Mouse (Mus musculus): ENCODE data around the gene Klf9.

The Klf9 gene

DNA sequence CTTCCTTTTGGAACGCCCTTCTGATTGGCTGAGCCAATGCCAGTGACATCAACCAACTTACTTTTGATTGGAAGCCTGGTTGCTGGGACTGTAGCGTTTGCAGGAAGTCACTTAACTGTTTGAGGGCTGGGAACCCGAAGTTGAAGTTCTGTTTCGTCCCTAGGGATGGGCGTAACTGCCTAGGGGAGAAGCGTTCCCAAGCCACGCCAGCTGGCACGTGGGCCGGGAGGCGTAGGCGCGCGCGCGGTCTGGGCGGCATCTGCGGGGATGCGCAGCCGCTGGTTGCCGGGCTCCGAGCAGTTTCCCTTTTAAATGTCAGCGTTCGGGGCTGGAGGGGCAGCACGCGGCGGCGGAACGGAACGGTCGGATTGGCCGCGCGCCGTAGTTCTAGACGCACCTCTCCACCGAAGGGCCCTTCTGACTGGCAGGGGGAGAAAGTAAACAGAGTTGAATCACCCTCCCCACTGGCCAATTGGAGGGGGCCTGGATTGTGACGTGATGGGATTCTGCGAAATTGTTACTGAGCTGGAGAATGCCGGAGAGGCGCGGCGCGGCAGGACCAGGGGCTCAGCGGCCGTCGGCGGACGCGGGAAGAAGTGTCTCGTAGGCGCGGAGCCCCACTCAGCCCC is at the start of gene Klf9:
Gene Klf9, plus strand, starts transcription at position 538 of the 629 bp plus-strand sequence.
- no peak for DNase-seq (ENCODE audit: low read depth, low spot score)

DNA sequence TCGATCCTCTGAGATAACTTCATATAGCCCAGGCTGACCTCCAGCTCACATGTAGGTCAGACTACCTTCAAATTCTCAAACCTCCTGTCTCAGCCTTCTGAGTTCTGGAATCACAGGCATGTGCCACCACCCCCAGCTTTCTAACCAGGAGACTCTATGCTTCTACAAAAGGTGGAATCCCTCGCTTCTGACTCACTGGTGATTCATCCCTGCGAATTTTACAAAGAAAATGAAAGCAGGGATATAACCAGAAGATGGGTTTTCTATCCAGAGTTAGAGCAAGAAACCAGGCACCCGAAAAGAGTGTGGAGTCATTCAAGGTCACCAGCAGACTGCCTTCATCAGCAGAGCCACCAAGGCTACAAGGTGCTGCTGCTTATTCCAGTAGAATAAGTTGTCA is 49.4 kb upstream of the Klf9 start:
- no peak for DNase-seq (ENCODE audit: low read depth, low spot score)

DNA sequence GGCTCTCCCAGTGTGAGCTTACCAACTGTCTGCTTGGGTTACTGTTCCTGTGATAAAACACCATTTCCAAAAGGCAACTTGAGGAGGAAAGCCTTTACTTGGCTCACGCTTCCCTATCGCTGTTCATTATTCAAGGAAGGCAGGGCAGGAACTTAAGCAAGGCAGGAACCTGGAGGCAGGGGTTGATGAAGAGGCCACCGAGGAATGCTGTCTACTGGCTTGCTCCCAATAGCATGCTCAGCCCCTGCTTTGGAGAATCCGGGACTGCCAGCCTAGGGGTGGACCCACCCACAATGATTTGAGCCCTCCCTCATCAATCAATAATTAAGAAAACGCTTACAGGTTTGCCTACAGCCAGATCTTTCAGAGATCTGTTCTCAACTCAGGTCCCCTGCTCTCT is 47.5 kb upstream of the Klf9 start:
- DNase-seq (ENCODE audit: low read depth, low spot score), result no peak

DNA sequence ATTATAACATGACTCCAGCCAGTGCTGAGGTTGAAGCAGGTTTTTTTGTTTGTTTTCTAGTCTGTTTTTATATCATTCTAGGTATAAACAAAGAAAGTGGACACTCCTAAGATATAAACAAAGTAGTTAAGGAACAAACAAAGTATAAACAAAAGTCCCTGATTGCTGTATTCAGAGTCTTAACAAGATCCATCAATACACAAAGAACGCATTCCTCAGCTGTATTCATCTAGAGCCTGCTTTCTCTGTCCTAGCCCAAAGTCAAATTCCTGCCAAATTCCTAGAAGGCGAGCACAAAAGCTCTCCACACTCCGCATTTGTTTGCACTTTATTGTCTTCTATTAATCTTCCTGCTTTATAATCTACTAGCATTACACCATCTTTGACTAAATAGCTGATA is 46.1 kb upstream of the Klf9 start:
- DNase-seq (ENCODE audit: low read depth, low spot score), result peak; percentile 68

DNA sequence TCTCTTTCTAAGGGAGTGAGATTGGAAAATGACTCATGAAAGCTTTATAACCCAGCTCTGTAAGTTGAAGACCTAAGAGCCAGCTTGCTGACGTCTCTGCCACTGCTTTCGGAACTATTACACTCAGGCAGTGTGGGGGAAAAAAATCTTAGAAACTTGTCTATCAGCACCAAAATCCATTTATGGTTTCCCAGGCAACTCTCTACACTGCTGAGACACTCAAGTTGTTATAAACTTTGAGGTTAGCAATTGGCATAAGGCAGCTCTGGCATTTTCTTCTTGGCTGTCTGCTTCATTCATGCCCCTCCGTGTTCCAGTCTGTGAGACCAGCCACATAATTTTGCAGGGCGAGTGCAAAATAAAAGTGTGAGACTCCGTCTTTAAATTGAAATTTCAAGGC is 34.2 kb upstream of the Klf9 start:
- DNase-seq (ENCODE audit: low read depth, low spot score), result no peak

DNA sequence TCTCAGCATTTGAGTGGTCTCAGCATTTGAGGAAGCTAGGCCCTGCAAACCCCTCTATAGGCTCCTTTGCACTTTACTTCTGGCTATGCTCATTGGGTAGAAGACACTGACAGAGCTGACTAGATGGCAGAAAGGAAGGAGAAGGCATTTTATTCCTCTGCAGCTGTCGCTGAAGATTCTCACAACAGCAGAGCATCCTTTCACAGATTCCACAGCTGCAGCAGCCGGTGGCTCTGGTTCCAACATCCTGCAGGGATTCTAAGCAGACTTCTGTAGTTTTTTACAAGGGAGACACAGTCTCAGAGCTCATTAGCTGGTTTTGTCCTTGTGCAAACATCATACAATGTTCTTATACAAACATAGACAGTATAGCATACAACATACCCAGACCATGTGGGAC is 33.7 kb upstream of the Klf9 start:
- no peak for DNase-seq (ENCODE audit: low read depth, low spot score)

DNA sequence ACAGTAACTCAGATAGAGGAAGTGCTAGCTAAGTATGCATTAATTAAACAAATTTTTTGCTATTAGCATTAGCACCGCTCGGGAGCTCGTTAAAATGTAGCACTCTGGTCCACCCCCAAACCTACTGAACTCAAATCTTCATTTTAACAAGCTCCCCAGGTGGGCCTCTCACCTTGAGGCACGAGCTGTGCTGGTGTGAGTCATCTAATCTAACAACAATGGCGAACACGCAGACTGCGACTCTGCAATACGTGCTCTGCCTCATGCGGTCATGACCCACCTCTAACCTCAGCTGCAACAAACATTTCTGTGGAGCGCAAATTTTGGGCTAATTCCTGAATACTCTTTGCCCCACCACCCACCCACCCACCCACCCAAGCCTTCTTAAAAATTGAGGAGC is 19.2 kb upstream of the Klf9 start:
- DNase-seq (ENCODE audit: low read depth, low spot score), result no peak

DNA sequence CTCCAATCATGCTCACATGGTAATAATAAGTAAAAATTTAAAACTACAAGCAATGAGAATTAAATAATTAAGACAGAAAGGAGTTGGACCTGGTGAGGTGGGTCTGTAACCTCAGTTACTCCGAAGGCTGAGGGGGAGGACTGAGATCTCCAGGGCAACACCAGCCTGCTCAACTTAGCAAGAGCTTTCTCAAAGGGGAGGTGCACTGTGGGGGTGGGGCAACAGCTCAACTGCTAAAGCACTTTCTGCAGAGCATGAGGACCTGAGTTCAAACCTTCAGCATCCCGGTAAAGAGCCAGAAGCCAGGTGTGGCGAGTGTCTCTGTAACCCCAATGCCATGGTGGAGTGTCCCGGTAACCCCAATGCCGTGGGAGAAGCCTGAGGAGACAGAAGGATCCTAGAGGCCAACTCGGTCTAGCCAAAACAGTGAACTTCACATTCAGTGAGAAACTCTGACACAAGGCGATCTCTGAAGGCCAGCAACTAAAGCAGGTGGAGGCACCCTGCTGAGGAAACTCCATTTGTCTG is 16.9 kb upstream of the Klf9 start:
- no peak for DNase-seq (ENCODE audit: low read depth, low spot score)

DNA sequence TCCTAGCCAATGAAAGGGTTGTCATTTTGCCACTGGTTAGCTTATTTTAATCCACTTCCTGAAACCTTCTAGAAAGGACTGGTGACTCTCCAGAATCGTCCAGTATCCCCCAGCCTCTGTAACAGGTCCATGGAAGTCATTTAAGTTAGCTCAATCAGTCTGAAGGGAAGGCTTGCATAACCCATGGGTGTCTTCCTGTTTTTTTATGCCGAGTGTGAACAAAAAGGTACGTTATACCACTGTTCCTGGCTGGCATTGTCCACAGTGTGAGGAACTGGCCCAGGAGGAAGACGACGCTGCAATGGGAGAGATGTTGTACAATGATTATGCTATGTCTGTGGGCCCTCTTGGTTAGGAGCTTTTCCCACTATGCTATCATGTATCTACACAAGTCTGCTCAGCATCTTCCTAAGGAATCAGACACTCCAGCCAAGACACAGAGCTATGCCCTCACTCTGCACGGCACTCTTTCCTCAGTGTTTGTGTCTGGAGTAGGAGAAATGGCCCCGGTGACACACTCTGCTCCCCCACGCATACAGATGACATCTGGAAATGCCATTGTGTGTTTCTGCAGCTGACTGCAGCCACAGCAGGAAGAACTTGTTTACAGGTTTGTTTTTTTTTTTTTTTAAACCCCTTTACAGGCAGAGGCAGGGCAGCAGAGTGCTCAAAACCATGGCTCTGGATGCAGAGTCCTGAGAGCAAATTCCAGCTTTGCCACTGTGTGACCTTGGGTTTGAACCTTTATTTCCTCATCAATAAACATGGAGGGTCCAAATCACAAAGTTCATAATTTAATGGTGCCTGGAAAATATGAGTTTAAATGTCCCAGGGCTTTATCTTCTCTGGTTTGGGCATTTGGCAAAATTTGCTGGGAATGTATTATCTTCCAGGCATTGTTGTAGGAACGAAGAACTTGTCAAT is 15.5 kb upstream of the Klf9 start:
- DNase-seq (ENCODE audit: low read depth, low spot score), result no peak

DNA sequence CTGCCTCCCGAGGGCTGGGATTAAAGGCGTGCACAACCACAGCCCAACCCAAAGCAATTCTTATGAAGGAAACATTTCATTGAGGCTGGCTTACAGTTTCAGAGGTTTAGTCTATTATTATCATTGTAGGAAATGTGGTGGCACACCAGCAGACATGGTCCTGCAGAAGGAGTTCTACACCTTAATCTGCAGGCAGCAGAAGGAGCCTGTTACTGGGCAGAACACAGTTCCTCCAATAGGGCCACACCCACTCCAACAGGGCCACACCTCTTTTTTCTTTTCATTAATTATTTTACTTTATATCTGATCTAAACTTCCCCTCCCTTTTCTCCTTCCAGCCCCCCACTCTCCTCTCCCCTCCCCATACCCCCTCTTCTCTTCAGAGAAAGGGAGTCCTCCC is 11.1 kb upstream of the Klf9 start:
- no peak for DNase-seq (ENCODE audit: low read depth, low spot score)

DNA sequence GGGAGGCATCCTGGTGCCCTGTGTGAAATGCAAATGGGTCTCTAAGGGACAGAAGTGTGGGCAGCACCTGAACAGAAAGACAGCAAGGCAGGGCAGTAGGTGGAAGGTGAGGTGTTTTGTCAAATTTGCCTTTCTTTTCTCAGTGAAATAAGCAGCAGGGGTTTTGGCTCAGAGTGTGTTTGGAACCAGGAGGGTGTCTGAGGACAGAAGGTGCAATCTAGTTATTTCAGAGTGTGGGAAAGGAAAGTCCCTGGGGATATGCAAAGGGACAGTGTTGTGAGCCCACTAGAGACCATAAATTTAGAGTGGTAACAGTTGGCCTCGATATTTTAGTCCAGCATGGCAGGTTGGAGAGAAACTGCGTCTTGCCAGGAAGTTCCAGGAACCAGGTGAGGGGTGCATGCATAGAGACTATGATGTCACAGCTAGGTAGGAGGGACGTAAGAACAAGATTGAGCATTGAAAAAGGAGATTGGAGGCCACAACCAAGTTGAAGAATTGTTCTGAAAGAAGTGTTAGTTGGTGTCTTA is 8.9 kb upstream of the Klf9 start:
- DNase-seq (ENCODE audit: low read depth, low spot score), result no peak

DNA sequence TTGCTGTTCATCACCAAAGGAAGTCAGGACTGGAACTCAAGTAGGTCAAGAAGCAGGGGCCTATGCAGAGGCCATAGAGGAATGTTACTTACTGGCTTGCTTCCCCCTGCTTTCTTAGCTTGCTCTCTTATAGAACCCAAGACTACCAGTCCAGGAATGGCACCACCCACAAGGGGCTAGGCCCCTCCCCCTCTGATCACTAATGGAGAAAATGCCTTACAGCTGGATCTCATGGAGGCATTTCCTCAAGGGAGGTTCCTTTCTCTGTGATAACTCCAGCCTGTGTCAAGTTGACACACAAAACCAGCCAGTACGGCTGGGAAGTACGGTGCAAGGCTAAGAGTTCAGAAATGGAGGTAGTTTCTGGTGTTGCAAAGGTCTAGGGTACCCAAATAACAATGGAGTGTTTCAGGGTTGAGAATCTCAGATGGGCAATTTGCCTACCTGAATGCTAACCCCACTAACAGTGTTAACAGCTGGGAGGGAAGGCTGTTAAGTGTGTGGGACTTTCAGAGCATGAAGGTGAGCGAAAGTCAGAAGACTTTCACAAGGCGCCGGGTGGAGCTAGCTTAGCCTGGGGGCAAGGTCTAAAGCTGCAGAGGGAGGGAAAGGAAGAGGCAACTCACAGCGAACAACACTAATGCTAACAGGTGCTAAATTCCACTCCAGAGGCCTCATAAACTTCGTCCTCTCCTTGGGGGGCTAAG is 8.2 kb upstream of the Klf9 start:
- DNase-seq (ENCODE audit: low read depth, low spot score), result no peak

DNA sequence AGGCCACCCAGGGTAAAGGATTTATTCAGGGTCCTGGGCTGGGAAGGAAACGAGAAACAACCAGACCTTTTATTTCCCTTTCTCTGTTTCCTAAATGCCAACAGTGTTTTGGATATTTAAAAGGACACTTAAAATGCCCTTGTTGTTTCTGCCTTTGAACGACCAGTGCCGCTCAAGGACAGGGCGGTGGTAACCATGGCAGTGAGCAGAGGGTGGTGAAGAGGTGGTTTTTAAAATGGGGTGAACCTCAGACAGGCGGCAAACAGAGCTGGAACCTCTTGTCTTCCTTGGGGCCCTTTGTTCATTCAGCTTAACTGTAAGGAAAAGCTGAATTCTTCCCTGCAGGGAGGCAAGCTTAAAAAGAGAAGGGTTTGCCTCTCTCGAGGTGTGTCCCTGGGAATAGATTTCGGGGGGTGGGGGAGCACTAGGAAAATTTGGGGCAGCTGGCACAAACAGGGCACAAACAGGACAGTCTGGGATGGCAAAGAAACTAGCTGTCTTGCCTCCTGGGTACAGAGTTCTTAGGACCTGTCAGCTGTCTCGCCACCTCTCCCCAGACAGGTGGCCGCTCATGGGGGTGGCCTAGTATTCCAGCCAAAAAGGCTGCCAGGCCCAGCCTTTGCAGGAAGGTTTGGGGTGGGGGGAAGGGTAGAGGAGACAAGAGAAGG is 7.5 kb upstream of the Klf9 start:
- no peak for DNase-seq (ENCODE audit: low read depth, low spot score)

DNA sequence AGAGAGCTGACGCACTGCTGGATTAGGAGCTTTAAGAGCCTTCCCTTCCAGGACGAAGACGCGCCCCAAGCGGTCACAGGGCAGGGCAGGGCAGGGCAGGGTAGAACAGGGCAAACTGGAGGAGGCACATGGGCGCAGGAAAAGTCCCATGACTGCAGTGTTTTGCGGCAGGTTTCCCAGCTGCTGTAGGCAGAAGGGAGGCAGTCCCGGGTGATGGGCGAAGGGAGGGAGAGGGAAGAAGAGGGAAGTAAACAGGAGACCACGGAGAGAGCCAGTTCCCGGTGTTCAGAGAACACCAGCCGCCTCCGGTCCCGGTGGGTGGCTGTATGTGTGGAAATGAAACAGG is 7.0 kb upstream of the Klf9 start:
- no peak for DNase-seq (ENCODE audit: low read depth, low spot score)

DNA sequence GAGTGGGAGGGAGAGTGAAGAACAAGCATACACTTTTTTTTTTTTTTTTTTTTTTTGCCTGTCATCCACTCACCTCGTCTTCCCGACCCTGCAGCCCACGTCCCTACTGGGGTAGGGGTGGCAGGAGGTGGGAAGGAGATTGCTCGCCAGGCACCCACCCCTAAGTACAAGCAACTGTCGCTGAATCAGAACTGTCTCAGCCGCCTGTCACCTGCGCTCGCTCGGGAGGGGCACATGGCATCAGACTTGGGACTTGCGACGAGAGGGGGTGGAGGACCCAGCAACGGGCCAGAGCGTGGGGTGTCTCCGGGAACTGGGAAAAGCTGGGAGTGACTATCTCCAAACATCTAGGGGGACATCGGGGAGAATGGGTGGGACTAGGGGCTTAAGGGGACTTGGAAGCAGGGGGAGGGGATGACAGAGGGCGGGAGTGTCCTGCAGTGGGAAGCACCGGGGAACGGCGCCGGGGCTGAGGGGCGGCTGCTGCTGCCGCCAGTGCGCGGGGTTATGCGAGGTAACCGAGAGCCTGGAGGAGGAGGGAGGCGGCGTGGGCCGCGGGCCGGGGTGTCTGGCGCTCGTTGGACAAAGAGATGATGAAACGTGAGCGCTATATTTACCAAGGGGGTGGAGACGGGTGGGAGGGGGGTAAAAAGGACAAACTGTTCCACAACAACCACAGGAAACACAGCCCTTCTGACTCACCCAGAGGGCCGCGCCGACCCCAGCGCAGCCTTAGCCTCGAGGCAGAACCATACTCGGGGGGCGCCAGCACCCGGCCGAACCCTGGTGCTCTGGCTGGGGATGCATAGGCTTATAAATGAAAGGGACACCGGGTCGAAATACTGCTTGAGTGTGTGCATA is 6.4 kb upstream of the Klf9 start:
- DNase-seq (ENCODE audit: low read depth, low spot score), result no peak

DNA sequence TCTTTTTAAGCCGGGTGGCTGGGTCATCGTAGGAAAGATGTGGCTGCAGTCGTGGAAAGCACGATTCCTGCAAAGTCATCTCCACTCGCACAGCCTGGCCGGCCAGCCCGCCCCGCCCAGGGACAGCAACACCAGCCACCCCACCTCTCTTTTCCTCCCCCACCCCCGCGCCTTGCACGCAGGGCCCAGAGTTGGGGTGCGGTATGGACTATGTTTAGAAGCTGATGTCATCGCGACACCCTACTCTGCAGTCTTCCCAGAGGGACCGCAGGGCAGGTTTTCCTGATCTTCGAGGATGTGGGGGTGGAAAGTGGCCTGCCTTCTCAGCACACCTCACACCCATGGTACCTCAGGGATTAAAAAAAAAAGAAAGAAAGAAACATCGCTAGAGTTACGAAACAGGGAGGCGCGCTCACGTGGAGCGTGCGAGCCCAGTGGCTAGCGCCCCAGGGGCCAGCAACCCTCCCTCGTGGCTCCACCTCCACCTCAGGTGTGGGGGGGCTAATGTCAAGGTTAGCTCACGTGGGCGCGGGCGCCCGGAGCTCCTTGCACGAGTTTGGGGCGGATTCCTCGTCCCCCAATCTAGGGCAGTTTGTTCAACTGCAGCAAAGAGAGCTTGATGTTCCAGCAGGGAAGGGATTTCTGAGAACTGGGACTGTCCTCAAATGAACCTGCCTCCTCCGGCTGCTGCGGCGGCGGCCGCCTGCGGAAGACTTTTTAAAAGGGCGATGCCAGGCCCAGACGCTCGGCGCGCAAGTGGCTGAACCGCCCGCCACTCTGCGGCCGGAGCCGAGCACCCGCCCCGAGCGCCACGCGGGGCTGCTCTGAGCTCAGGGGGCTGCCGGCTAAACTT is 5.5 kb upstream of the Klf9 start:
- DNase-seq (ENCODE audit: low read depth, low spot score), result no peak

DNA sequence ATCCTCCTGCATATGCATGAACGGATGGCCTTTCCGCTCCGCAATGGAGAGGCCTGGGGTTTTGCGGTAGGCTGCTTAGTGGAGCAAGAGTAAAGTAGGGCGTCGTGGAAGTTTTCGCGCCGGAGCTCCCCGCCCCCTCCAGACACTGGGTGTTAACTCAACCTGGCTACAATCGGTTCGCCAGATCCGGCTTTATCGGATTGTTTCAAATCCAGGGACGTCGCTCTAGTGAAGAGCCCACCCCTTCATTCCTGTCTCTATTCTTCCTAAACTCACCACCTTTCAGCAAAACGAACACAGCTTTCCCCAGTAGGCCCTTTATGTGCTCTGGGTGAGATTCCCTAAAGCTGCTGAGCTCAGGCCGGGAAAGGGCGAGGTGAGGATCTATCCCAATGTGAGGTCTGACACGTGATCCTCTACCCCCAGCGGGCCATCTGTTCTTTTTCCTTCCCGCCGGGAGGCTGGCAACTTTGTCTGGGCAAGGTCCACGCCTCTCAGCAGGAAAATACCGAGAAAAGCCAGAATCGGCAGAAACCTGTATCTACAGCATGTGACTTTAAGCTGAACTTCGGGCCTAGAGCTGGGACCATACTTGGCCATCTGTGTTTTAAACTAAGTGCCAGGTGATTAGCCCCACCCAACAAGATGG is 4.7 kb upstream of the Klf9 start:
- DNase-seq (ENCODE audit: low read depth, low spot score), result no peak

DNA sequence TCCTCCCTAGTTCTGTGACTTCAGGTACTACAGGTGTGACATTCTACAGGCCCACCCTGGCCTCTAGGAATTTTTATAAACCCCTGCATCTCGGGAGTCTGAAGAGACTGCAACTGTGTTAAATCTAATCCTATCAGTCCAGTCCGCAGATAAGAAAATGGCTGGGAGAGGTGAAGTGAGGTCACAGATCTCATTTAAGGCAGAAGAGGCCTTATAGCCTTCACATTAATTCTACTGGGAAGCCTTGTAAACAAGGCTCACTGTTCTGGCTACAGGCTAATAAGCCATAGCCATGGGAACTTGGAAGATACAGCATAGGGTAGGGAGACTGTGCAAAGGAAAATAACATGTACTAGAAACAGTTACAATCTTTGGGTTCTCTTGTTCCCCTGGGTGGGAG is 3.7 kb upstream of the Klf9 start:
- no peak for DNase-seq (ENCODE audit: low read depth, low spot score)

DNA sequence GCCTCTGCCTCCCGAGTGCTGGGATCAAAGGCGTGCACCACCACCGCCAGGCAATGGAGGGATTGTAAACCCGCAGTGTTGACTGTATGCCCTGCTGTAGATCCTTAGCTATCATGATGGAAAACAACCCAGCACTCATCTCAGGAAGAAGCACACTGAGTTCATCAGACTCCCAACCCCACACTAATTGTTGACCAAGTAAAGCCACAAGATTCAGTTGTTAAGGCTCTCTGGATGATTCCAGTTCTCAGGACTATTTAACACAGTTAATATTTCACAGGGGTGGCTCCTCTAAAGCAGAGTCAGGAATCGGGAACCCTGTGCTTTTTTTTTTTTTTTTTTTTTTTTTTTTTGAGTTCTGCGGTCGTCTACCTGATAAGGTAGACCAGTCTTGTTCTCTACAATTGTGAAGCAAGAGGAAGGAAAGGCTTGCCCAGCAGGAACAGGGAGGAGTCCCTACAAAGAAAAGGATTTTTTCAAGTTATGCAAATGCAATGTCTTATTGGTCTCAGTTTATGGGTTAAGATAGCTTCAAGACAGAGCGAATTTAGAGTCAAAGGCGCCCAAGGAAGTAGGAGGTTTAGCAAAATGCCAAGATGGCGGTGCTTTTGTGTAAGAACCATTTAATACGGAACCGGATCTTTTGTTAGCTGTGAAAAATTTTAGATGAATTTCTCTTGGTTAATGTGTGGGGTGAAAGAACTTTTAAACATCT is 1.1 kb upstream of the Klf9 start:
- DNase-seq (ENCODE audit: low read depth, low spot score), result no peak
